Mouse (Mus musculus): ENCODE measurements around the gene Tifab.
"Not testable (repeated sequence)": the region's sequence is repeated elsewhere in the genome, so short reads cannot be mapped to it uniquely, and the experiment has no call there.

The Tifab gene
- long read RNA-seq, experiment 1, partial matches to known transcripts, result 0 of 1 reads
- long read RNA-seq, experiment 1, other reads (novel, unspliced or antisense), result 0 of 1 reads
- long read RNA-seq, experiment 2, partial matches to known transcripts, result 0 of 3 reads
- long read RNA-seq, experiment 2, other reads (novel, unspliced or antisense), result 2 of 3 reads

DNA sequence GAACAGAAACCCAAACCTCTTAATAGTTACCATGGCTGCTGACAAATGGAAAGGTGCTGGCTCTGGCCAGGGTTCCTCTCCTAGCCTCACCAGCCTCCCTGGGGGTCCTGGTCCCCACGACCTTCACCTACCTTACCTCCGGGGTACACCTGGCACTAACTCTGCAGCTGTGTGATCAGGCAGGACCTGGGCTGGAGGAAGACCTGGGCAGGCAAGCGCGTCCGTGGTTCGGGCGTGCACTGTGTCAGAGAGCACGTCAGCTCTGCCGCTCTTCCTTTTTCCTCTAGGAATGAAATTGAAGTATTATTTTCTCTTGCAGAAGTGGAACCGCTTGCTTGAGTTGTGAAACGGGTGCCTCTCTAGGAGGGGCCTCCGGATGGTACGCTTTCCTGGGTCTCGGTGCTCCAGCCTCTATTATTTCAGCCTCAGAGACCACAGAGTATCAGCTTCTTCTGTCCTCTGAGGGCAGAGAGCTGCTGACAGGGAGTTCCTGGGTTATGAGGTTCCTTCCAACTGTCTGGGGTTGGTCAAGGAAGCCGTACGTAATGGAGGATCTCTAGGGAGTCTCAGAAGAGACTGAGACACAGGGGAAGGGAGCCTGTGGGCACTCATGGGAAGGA is at the start of gene Tifab:
Gene Tifab, minus strand, starts transcription at position 470 of the 620 bp plus-strand sequence.
- intact Hi-C loops (cut with DNase I), result no loop called here

DNA sequence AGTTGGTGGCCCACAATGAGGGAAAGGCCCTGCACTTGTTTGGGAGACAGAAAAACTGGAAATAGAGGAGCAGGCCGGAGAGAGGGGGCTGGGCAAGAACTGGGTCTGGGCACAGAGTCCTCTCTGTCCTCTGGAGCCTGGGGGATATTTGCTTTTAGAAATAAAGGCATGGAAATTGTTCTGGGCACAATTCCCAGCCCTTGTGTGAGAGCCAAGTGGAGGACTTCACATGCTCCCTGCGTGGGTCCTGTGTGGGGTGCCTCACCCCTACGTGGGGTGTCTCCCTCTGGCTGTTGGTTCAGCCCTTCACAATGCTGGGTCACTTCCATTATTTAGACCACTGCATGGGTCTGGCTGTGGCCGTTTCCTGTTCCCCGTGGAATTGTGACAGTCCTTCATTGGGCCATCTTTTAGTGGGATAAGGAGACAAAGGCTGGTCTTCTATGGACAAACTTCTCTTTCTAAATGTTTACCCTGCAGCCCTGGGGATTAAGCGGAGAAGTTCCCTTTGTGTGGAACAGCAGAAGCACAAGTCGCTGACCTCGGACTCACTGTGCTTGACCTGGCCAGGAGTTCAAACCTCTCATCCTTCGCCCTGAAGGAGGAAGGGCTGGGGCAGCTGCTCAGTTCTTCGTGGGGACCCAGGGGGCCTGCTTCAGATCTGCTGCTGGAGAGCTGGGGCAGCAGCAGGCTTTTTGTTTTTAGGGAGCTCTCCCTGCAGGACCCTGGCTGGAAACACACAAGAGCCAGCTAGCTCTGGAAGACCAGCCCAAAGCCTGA is 47.7 kb upstream of the Tifab start:
- intact Hi-C loops (cut with DNase I), result no loop called here

DNA sequence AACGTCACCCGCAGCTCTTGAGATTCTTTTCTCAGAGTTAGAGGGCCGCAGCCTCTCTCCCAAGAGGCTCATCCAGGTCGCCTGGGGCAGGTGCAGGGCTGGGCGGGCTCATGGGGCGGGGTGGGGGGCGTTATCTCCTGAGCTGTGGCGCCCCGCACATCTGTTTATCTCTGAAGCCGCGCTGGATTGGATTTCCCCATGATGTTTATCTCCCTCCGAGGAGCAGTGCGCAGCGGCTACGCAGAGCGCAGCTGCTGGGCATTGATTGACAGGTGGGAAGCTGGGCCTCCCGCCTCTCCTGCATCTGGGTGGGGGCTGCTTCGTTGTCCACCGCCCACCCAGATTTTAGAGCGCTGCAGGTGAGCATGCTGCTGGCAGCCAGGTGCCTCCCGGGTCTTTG is 44.9 kb upstream of the Tifab start:
- intact Hi-C loops (cut with DNase I), result no loop called here

DNA sequence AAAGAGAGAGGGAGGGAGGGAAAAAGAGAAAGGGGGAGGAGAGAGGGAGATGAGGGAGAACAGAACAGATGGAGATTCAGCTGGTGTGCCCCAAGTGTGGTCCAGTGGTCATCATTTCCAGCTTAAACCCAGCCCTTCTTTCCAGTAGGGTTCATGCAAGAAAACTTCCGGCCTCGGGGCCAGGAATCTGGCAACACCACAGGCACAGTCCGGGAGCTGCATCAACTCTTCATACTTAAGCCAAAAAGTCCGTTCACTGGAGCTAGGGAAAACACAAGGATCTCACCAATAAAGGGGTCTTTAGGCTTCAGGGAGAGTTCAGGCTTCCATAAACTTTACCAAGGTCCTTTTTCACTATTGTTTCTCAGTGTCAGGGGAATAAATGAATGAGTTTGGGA is 44.2 kb upstream of the Tifab start:
- intact Hi-C loops (cut with DNase I), result no loop called here

DNA sequence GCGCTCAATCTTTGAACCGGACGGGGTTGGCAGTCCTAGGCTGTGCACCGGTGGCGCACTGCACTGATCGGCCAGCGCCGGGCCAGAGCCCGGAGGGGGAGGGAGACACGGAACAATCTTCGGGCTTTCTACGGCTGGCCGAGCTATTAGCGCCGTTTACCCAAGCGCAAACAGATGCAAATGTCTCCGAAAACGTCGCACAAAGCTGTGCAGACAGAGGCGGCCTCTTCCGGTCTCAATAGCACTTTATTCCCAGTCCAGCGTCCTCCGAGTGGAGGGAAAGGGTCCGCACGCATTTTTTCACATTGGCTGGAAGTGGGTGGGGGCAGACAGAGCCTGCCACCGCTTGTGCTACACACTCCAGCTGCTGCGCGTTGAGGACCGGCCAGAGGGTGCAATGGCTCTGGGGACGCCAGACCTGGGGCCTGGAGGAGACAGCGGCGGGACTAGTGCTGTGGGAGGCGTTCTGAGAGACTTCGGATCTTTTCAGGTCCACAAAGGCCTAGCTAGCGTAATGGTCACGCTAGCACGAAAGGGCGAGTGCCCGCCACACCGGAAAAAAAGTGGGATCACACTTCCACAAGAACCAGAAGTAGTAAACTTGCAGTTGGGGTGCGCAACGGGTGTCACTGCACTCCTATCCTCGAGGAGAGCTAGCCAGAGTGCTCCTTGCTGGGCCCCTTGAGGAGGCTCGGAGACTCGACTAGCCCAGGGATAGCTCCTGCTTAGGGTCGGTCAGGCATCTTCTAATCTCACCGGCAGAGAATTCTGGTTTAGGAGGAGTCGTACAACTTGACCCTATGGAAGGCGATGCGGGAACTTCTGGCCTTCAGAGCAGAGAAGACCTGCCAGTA is 43.5 kb upstream of the Tifab start:
- intact Hi-C loops (cut with DNase I), result no loop called here

DNA sequence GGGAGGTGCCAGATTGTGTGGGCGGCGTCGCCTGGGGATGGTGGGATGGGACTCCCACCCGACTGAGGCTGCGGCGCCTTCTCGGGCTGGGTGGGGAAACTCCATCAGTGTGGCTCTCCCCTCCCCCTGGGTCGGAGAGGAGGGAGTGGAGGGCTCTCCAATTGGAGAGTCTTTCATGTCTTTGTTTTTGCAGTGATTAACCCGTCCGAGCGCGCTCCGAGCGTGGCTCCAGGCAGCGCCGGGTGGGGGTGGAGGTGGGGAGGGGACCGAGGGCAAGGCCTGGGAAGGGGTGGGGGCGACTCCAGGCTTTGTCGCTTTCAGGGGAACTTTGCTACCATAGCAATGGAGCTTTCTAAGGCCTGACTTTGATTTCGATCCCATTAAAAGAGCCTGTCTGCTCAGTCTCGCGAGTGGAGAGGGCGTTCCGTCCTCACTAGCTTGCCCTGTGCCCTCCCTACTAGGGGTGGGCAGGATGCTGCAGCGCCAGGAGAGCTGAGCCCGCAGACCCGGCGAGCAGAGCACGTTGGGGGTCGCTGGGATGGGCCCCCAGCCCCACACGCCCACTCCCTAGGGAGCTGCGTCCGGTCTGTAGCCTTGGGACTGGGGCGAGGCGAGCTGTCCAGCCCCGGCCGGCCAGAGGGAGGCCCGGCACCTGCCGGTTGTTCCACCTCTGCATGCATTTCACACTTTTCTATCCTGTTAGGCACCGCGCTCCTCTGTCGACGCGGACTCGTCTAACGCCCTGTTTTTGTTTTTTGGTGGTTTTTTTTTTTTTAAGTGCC is 42.6 kb upstream of the Tifab start:
- intact Hi-C loops (cut with DNase I), result no loop called here

DNA sequence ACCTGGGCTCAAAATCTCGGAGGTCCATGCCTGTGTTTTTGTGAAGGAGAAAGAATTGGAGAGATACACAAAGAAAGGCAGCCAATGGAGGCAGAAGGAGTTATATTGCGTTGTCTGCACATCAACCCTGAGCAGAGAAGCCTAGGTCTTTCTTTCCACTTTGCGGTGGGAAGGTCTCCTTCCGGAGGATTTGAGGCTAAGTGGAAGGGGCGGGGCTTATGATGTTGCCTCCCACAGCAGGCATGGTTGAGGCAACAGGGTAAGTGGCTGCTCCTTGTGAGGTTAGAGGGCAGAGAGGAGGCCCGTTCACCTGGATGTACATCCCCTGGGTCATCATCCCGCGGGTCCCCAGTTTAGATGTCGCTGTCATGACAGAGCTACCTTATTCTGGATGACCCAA is 40.6 kb upstream of the Tifab start:
- intact Hi-C loops (cut with DNase I), result no loop called here

DNA sequence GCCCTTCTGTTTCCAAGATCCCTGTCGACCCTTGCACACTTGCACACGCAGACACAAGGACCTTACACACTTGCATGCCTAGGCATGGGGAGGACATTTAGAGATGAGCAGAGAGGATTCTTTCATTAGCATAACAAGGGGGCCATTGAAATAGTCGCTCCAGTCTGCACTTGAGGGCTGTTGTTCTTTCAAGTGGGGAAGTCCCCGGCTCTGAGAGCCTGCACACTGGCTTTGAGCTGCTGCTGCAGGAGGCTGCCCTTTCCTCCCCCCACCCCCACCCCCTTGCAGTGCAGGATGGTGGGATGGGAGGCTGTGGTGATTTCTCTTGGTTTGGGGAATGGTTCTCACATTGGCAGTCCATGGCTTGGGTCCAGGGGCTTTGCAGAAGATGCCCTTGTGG is 37.4 kb upstream of the Tifab start:
- intact Hi-C loops (cut with DNase I), result no loop called here

DNA sequence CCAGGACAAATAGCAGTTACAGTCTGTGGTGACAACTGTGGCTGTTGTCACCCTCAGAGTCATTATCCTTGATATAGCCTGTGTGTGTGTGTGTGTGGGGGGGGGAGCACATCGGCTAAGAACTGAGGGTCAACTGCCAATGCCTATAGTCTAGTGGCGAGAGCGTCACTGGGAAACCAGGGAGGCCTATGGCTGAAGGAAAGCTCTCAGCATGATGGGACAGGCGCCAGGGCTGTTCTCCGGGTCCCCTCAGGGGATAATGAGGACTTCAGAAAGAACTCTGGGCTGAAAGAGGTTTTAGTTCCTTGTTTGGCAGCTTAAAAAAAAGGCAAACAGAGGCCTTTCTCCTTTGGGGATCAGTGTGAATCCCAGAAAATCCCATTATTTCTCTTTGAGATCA is 35.9 kb upstream of the Tifab start:
- intact Hi-C loops (cut with DNase I), result no loop called here

DNA sequence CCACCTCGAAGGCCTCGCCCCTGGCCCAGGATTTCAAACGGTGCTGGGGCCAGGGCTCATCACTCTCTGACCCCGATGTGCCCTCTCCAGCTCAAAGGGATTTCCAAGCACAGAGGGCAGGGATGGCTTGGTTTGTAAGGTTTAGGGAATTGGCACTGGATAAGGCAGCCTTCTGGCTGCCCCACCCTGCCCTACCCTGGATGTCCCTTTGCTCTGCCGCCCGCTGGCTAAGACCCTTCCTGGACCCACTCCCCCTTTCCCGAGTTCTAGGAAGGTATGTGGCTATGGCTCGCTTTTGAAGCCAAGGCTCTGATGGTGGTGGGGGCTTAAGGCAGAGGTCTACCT is 30.4 kb upstream of the Tifab start:
- intact Hi-C loops (cut with DNase I), result no loop called here

DNA sequence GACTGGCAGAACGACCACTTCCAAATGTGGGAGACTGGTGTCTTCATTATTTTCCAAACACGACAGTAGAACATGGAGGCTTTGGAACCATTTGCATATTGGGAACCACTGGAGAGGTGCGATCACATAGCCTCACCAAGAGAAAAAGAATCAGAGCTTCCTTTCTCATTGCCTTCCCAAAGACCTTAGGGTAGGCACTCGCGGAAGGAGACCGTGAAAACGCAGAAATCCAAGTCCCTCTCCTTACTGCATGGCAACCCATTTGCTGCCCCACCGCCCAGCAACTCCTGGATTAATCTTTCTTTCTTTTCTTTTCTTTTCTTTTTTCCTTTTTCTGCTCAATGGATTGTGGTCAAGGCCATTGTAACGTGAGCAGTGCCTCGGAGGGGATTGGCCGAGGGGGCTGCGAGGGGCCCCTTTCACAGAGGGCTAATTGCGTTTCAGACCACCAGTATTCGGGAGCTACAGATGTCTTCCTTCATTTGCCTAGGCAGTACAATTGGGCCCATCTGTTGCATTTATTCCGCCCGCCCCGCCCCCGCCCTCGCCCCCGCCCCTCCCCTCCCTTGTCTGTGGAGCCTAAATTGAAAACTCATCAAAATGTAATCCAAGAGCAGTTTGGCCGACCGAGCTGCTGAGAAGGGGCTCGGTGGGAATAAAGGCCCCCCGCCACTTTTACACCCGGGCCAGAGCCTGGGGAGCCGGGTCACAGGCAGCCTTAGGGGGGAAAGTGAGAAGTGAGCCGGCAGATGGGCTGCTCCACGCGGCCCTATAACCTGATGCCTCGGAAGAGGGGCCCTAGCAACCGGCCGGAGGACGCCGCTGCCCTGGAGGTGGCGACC is 29.8 kb upstream of the Tifab start:
- intact Hi-C loops (cut with DNase I), result no loop called here

DNA sequence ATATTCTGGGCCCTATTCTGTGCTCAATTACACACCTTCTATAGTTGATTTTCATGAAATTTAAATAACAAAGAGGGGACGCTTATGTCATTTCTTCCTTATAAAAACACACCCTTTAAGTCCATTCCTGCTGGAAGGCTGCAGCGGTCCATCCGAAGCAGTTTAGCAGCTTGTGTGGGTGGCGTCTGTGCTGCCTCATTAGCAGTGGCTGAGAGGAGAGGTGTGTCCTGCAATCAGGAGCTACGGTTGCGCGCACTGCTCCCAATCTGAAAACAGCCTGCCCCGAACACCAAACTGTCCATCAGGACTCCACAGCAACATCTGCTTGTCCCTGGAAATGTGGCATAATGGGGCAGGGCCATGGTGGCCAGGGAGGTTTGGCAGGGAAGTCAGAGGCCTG is 20.8 kb upstream of the Tifab start:
- intact Hi-C loops (cut with DNase I), result loop anchor here (5.0 kb wide), 1 partner anchor 223 kb away; no protein-coding TSS in a partner anchor

DNA sequence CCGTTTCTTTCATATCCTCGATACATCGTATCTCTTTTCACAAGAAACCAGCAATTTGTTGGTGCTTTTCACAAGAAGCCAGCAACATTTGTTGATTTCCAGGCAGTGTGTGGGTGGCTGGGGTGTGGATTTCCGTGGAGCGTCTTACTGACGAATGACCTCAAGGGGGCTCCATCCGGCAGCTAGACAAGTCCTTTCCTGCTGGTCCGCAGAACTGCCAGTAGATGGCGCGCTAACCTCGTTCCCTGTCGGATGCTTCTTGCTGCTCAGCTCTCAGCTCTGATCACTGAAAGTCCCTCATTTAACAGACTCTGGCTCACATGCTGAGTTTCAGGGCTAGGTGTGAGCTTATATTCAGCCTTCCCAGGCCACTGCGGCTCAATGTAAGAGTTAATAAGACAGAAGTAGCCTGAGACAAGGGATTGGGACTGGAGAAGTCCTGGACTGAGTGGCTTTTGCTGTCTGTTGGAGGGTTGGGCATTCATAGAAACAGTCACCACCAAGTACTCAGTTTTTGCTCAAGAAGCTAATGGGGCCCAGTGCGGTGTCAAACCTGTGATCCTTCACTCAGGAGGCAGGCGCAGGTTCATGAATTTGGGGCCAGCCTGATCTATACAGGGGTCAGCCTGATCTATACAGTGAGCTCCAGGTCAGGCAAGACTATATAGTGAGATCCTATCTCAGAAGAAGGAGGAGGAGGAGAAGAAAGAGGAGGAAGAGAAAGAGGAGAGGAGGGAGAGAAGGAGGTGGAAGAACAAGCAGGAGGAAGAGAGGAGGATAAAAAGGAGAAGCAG is 19.0 kb upstream of the Tifab start:
- intact Hi-C loops (cut with DNase I), result loop anchor here (1.0 to 5.0 kb wide), 2 partner anchors 69 to 225 kb away; no protein-coding TSS in a partner anchor

DNA sequence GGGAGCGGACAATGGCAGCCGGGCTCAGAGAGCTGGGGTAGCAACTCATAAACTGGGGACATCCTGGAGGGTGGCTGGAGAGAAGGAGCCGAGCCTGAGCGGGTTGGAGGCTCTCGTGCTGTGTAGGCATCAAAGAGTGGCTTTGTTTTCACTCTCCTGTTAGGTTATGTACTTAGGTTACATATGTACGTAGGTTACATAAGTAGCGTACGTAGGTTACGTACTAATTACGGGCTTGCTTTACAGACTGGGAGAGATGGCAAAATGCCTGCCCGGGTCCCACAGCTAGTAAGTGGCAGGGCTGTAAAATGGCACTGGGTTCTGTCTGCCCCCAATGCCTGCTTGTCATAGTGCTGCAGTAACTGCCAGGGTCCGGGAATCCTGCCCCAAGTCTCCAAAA is 18.3 kb upstream of the Tifab start:
- intact Hi-C loops (cut with DNase I), result loop anchor here (1.0 to 5.0 kb wide), 2 partner anchors 69 to 225 kb away; no protein-coding TSS in a partner anchor

DNA sequence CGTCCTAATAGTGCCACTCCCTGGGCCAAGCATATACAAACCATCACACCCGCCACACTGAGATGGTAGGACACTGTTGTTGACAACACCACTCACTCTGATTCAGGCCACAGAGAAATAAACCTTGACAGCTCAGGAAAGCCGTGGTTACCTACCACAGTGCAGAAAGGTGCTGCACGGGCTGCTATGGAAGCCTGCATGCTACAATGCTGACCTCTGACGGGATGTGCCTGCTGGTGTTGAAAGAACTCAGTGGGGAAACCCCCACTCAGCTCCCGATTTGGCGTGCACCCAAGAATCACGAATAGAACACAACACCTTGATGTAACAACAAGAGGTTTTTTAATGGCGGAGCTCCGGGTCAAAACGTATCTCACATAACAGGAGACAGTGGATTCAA is 17.1 kb upstream of the Tifab start:
- intact Hi-C loops (cut with DNase I), result loop anchor here (5.0 kb wide), 1 partner anchor 226 kb away; no protein-coding TSS in a partner anchor

DNA sequence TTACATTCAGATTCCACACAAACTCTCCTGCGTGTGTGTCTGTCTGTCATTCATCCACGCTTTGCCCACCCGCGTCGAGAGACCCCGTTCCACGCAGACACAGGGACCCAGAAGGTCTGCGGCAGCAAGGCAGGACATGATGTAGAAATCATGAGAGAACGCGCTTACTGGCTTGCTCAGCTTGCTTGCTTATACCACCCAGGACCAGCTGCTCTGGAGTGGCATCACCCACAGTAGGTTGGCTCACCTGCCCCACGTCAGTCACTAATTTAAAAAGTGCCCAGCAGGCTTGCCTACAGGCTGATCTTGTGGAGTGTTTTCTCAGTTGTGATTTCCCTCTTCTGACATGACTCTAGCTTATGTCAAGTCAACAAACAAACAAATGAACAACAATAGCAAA is 15.5 kb upstream of the Tifab start:
- intact Hi-C loops (cut with DNase I), result not testable (repeated sequence)

DNA sequence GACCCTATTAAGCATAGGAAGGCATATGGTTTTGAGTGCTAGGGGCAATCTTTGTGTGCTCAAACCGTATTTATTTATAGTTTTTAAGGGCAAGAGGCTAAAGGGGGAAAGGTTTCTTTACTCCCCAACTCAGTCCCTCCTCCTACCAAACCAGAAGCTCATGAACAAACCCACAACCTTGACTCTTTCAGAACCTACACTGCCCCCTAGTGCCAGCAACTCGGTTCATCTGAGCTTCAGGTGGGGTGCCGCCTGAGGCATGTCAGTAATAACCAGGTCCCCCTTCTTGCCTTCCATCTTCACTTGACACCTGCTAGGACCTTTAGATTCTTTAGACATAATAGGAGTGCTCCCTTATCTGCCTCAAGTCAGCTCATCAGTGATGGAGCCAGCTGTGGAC is 12.5 kb upstream of the Tifab start:
- intact Hi-C loops (cut with DNase I), result no loop called here

DNA sequence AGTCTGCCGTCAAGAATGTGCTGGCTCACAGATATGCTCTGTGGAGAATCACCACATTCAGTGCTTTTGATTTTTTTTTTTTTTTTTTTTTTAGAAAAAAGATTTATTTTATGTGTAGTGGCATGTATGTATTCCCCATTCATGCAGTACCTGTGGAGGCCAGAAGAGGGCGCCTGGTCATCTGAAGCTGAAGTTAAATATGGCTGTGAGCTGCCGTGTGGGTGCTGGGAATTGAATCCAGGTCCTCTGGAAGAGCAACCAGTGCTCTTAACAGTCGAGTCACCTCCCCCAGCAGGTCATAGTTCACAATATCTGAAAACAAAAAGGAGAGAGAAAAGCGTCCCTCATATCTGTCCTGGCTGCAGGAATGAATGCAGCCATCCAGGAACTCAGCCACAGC is 11.0 kb upstream of the Tifab start:
- intact Hi-C loops (cut with DNase I), result no loop called here

DNA sequence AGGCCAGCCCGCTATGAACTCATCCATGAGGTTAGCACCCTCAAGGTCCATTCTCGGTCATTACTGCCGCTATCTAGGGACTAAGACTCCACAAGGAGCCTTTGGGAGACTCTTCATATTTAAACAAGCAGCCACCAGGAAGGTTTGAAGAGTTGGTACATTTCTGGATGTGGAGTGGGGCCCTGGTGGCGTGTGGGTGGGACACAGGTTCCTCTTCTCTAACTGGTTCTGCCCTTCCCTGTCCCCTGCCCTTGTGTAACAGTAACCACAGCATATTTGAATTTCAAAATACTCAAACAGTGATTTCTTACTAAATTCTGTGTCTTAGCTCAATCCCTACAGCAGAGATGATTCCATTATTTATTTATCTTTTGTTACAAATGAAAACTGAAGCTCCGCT is 5.0 kb upstream of the Tifab start:
- intact Hi-C loops (cut with DNase I), result no loop called here
